Mouse (Mus musculus) pancreas, adult 10 weeks (tissue): ENCODE measurements around the gene Rcc2. TPM values are rescaled to one million over a fixed set of nuclear protein-coding genes. Genes with fewer than 3 reads are reported as not detected.

ENCODE experiments used
- polyA plus RNA-seq: library from polyadenylated mRNA; stranded (reverse); fragments of 350-450 nt; fragmentation: Illumina TruSeq; extraction: RNeasy Lipid Tissue Mini Kit (QIAGEN cat#74804); gene quantifications from one replicate; pipeline ENCODE4 v1.2.3, GENCODE M21; 2015; ENCODE audit warnings: low read depth, low replicate concordance; ENCODE audit not compliant: insufficient read depth

Gene Rcc2
- polyA plus RNA-seq = 16.4 TPM

DNA sequence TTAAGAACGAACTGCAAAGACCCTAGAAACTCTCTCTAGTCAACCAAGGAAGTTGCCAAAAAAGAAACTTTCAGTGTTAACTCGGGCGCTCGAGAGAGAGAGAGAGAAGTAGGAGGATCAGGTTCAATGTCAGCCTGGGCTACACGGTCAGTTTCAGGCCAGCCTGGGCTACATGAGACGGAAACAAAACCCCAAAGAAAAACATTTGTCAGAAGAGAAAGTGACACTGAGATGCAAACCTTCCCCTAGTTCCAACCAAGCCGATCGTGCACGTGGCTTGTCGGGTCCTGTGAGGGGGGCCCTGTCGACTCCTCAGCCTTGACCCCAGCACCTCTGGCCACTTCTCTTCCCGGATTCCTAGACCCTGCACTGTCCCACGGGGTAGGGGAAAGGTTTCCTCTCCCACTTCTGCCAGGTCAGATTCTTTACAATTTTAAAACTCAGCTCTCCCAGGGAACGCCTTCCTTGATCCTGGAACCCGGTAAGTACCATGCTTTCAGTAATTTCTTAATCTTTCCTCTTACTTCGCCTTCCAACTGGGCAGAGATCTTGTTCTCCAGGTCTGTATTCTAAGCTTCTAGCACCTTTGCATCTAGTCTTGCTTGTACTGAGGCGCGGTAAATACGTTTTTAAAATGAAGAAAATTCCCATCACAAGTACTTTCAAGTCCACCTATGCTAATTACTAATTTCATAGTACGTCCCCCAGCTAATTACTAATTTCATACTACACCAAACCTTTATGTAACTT lies at the start of gene Rcc2:
Gene Rcc2 (plus strand): TSS at position 273 of the 750 bp plus-strand sequence.

GRCm38 (mm10) chr4:140665760-140666159 lies 34.6 kb upstream of the Rcc2 start, which contains the start of gene Arhgef10l:
Gene Arhgef10l (minus strand): TSS chr4:140666012.

DNA sequence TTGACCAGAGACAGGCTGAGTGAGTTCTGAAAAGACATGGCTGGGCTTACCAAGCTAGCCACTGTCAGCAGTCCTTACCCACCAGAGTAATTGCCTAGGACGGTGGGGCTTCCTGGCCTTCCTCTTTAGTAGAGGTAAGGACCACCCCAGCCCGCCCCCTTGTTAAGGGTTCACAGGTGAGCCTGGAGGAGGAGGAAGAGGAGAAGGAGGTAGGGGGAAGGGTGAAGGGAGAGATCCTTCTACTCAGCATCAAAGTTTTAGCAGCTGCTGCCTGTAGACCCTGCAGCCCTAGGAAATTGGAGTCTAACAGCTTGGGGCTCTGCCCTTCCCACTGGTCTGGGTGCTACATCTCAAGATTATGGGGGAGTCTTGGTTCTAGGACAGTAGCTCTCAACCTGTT lies 42.2 kb downstream of the Rcc2 start, which contains the start of gene Padi6:
Gene Padi6 (minus strand): TSS at position 101 of the 400 bp plus-strand sequence.

Other genes starting within 250 kb of the Rcc2 start
- gene Arhgef10l, start 34.5 kb upstream of the Rcc2 start, polyA plus RNA-seq = 9.0 TPM
- gene Padi6, start 42.1 kb downstream of the Rcc2 start, polyA plus RNA-seq = not detected
- 1.5 TPM for gene Padi4, start 73.7 kb downstream of the Rcc2 start, polyA plus RNA-seq
- gene Padi3, start 110.1 kb downstream of the Rcc2 start, polyA plus RNA-seq = not detected
- gene Padi1, start 145.2 kb downstream of the Rcc2 start, polyA plus RNA-seq = not detected
- 3.6 TPM for gene Padi2, start 205.8 kb downstream of the Rcc2 start, polyA plus RNA-seq